ENCODE assay signal across 8 mouse cellular contexts in the genomic region with DNA sequence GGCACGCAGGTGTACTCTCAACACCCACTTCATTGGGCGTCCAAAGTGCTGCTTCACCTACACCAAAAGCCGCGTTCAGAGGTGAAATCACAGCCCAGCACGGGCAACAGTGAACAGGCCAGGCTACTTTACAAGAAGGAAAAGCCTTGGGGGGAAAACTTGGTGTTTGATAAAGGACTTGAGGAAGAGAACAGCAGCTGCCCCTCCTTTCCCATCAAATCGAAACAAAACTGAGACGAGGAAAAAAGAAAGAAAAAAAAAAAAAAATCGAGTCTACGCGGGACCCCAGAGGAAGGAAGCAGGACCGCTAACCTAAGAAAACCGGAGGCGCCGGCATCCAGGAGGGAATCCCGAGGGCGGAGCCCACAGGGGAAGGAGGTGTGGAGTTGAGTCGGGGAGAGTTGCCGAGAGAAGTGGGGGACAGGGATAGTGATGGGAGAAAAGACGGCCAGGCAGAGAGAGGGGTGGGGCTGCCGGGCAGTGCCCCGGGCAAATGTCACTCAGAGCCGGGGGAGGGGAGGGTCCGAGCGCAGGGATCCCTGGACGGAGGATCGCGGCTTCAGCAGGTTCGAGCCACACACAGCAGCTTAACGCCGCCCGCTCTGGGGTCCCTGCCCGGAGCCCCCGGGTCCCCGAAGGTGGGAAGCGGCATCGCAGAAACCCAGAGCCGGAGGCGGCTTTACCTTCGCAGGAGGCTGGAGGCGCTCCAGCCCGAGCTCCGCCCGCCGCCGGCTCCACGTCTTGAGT. TPM values are rescaled to one million over a fixed set of nuclear protein-coding genes. Genes with fewer than 3 reads are reported as not detected.
DNase-seq lines count a peak whose midpoint lies in the region; ATAC-seq and TF ChIP-seq lines count a peak whose summit lies in the region.

No protein-coding gene starts in this region.

- H3K27me3 ChIP-seq in heart, embryonic 10.5 days (ENCODE audit: insufficient read depth, poor library complexity, severe bottlenecking) = no peaks in the 10 kb centered on the region
- no peaks in the 10 kb centered on the region for H3K27me3 ChIP-seq in hindbrain, embryonic 11.5 days (ENCODE audit: control insufficient read depth, insufficient read depth, low read length)
- no peaks in the 10 kb centered on the region for H3K27me3 ChIP-seq in limb, embryonic 11.5 days (ENCODE audit: control insufficient read depth, insufficient read depth, low read length)
- no peaks in the 10 kb centered on the region for H3K27me3 ChIP-seq in midbrain, embryonic 12.5 days

- in situ Hi-C loops in ES-E14 (cut with MboI; ENCODE audit: low sequenced_read_pairs in 2 of 2, unreplicated experiment in 2 of 2) = no loop called here

- peak; percentile 78 for ATAC-seq in hindbrain, embryonic 11.5 days (ENCODE audit: low FRiP score)
- ATAC-seq in limb, embryonic 11.5 days (ENCODE audit: insufficient number of reproducible peaks, low FRiP score, low TSS enrichment, low read depth) = peak; percentile 52
- ATAC-seq in midbrain, embryonic 12.5 days (ENCODE audit: low FRiP score, low read depth) = peak; percentile 78
- ATAC-seq in monocyte, adult 5-6 weeks (replicated peaks; ENCODE audit: insufficient number of reproducible peaks, low FRiP score, low TSS enrichment, poor library complexity, severe bottlenecking) = no peak

- peak overlapping the region; percentile 99 for H3K4me3 ChIP-seq in heart, embryonic 10.5 days
- peak overlapping the region; percentile 85 to 87 for H3K4me3 ChIP-seq in ES-E14 (ENCODE audit: insufficient read depth in 1 of 2, low read depth in 1 of 2, low read length in 2 of 2, poor library complexity in 1 of 2, severe bottlenecking in 1 of 2)
- peak overlapping the region; percentile 98 for H3K4me3 ChIP-seq in hindbrain, embryonic 11.5 days (ENCODE audit: low read depth, low read length)
- H3K4me3 ChIP-seq in limb, embryonic 11.5 days (ENCODE audit: low read depth, low read length) = peak overlapping the region; percentile 93
- H3K4me3 ChIP-seq in midbrain, embryonic 12.5 days = peak overlapping the region; percentile 95

- peak overlapping the region; percentile 59 for H3K4me2 ChIP-seq in hindbrain, embryonic 11.5 days (replicated peaks; ENCODE audit: low read depth, low read length)
- peak overlapping the region; percentile 74 for H3K4me2 ChIP-seq in limb, embryonic 11.5 days (ENCODE audit: low read depth, severe bottlenecking)
- peak overlapping the region; percentile 83 for H3K4me2 ChIP-seq in midbrain, embryonic 12.5 days (replicated peaks)

- H3K27ac ChIP-seq in heart, embryonic 10.5 days = peak overlapping the region; percentile 96
- H3K27ac ChIP-seq in ES-E14 (ENCODE audit: insufficient read depth, low read depth, low read length, poor library complexity, severe bottlenecking) = peak overlapping the region; percentile 73
- peak overlapping the region; percentile 75 for H3K27ac ChIP-seq in hindbrain, embryonic 11.5 days (ENCODE audit: low read depth, low read length)
- peak overlapping the region; percentile 75; the same call in 1 of the 2 replicates for H3K27ac ChIP-seq in limb, embryonic 11.5 days (replicated peaks; ENCODE audit: low read depth, low read length)
- H3K27ac ChIP-seq in midbrain, embryonic 12.5 days (replicated peaks) = peak overlapping the region; percentile 87

- H3K9ac ChIP-seq in ES-E14 (ENCODE audit: insufficient read depth, low read depth, low read length, poor library complexity, severe bottlenecking) = peak overlapping the region; percentile 91
- H3K9ac ChIP-seq in hindbrain, embryonic 11.5 days (ENCODE audit: low read depth, low read length) = peak overlapping the region; percentile 89
- H3K9ac ChIP-seq in limb, embryonic 11.5 days (ENCODE audit: low read length) = peak overlapping the region; percentile 89
- peak overlapping the region; percentile 82 for H3K9ac ChIP-seq in midbrain, embryonic 12.5 days (replicated peaks)

- no peaks in the 10 kb centered on the region for H3K9me3 ChIP-seq in heart, embryonic 10.5 days
- H3K9me3 ChIP-seq in ES-E14 (ENCODE audit: control insufficient read depth, insufficient read depth, low read depth, low read length) = no peaks in the 10 kb centered on the region
- H3K9me3 ChIP-seq in hindbrain, embryonic 11.5 days (ENCODE audit: control insufficient read depth, low read length) = no peaks in the 10 kb centered on the region
- no peaks in the 10 kb centered on the region for H3K9me3 ChIP-seq in limb, embryonic 11.5 days (ENCODE audit: control insufficient read depth, low read length)
- H3K9me3 ChIP-seq in midbrain, embryonic 12.5 days = no peaks in the 10 kb centered on the region

- no peaks in the 10 kb centered on the region for H3K36me3 ChIP-seq in heart, embryonic 10.5 days
- H3K36me3 ChIP-seq in ES-E14 (ENCODE audit: control insufficient read depth, insufficient read depth, low read length, poor library complexity, severe bottlenecking) = no peaks in the 10 kb centered on the region
- no peaks in the 10 kb centered on the region for H3K36me3 ChIP-seq in hindbrain, embryonic 11.5 days (ENCODE audit: control insufficient read depth, insufficient read depth, low read length)
- no peaks in the 10 kb centered on the region for H3K36me3 ChIP-seq in limb, embryonic 11.5 days (ENCODE audit: control insufficient read depth, insufficient read depth, low read length)
- H3K36me3 ChIP-seq in midbrain, embryonic 12.5 days = no peaks in the 10 kb centered on the region

- under 1% methylated on average over 35 of the region's 46 CpGs for WGBS in heart, embryonic 10.5 days
- WGBS in hindbrain, embryonic 11.5 days = under 1% methylated on average over 37 of the region's 46 CpGs
- WGBS in limb, embryonic 11.5 days = under 1% methylated on average over 29 of the region's 46 CpGs
- WGBS in midbrain, embryonic 12.5 days = 1% methylated on average over 46 of the region's 46 CpGs

- peak; percentile 89 for DNase-seq in heart, embryonic 10.5 days (ENCODE audit: low spot score)
- no peak for DNase-seq in heart, postnatal 25 days (ENCODE audit: low spot score)
- DNase-seq in ES-E14 (ENCODE audit: low read depth, low spot score) = peak; percentile 38
- peak; percentile 68 for DNase-seq in embryo, embryonic 9.5 days (ENCODE audit: extremely low spot score)
- DNase-seq in hindbrain, embryonic 11.5 days (ENCODE audit: low spot score) = peak; percentile 67
- DNase-seq in limb, embryonic 11.5 days (ENCODE audit: low spot score) = peak; percentile 61

- peaks cover 13% of the 10 kb centered on the region; the same call in 1 of the 2 replicates for H3K4me1 ChIP-seq in heart, embryonic 10.5 days
- H3K4me1 ChIP-seq in ES-E14 (ENCODE audit: control insufficient read depth in 2 of 2, insufficient read depth in 2 of 2, low read length in 2 of 2, poor library complexity in 1 of 2) = peaks cover 6 to 7% of the 10 kb centered on the region in 2 experiments; a peak in 1 of 4 replicates
- 0 out of 2 replicates have a peak, but pooled peaks cover 3% of the 10 kb centered on the region for H3K4me1 ChIP-seq in hindbrain, embryonic 11.5 days (replicated peaks; ENCODE audit: control insufficient read depth, insufficient read depth, low read length)
- H3K4me1 ChIP-seq in limb, embryonic 11.5 days (ENCODE audit: control insufficient read depth, insufficient read depth, low read length) = peaks cover 7% of the 10 kb centered on the region; the same call in 1 of the 2 replicates
- H3K4me1 ChIP-seq in midbrain, embryonic 12.5 days = peaks cover 17% of the 10 kb centered on the region

- intact Hi-C loops in heart, postnatal 25 days (cut with DNase I) = no loop called here

TF ChIP-seq in ES-E14, 5 proteins besides CTCF, POLR2A, EP300 and RAD21:
- TF ChIP-seq MAFK (IDR thresholded peaks at IDR 0.05; ENCODE audit: insufficient read depth, low read depth, low read length) = no peak
- peak; percentile 42; the same call in 1 of the 2 replicates for TF ChIP-seq ZNF384 (IDR thresholded peaks at IDR 0.05; ENCODE audit: low read depth, low read length)

RNA-seq across cellular contexts. Expression of a gene that starts 0.5 kb away (rescaled TPM):
- 21.5 and 23.6 TPM in 2 replicates for polyA plus RNA-seq in heart, embryonic 10.5 days (2016; fragmentation: Nextera tagmentation; extraction: Ambion mirVana)
- 10 to 100 TPM; 34.0 to 36.3 TPM for total RNA-seq in heart, postnatal 25 days (2021)
- total RNA-seq in ES-E14 (2012; rRNA removed) = 72.3 and 98.1 TPM in 2 replicates
- polyA plus RNA-seq in hindbrain, embryonic 11.5 days (2014; fragmentation: Nextera tagmentation; extraction: Ambion mirVana) = 19.8 and 31.5 TPM in 2 replicates
- polyA plus RNA-seq in limb, embryonic 11.5 days (2014; fragmentation: Nextera tagmentation; extraction: Ambion mirVana) = 27.3 and 27.7 TPM in 2 replicates
- polyA plus RNA-seq in midbrain, embryonic 12.5 days (2016; fragmentation: Nextera tagmentation; extraction: Ambion mirVana) = 24.2 and 25.4 TPM in 2 replicates
- 47.2 to 73.2 TPM (median 72.4 TPM) in 3 replicates for total RNA-seq in monocyte, adult 5-6 weeks (2017)
